Mouse (Mus musculus) heart, adult 2 months (tissue): ENCODE results near the gene Lrtm1.

Experiments used
- CTCF ChIP-seq: fragments of 200-600 bp; IDR thresholded peaks from 2 replicates; pipeline ENCODE4 v1.8.1; 2022; ENCODE audit warnings: antibody characterized with exemption, mild to moderate bottlenecking, moderate library complexity
- EP300 ChIP-seq: fragments of 200-500 bp; IDR thresholded peaks from 2 replicates; pipeline ENCODE4 v1.6.1; 2011; ENCODE audit warnings: low read depth, low read length, control low read depth; ENCODE audit not compliant: insufficient read depth

DNA sequence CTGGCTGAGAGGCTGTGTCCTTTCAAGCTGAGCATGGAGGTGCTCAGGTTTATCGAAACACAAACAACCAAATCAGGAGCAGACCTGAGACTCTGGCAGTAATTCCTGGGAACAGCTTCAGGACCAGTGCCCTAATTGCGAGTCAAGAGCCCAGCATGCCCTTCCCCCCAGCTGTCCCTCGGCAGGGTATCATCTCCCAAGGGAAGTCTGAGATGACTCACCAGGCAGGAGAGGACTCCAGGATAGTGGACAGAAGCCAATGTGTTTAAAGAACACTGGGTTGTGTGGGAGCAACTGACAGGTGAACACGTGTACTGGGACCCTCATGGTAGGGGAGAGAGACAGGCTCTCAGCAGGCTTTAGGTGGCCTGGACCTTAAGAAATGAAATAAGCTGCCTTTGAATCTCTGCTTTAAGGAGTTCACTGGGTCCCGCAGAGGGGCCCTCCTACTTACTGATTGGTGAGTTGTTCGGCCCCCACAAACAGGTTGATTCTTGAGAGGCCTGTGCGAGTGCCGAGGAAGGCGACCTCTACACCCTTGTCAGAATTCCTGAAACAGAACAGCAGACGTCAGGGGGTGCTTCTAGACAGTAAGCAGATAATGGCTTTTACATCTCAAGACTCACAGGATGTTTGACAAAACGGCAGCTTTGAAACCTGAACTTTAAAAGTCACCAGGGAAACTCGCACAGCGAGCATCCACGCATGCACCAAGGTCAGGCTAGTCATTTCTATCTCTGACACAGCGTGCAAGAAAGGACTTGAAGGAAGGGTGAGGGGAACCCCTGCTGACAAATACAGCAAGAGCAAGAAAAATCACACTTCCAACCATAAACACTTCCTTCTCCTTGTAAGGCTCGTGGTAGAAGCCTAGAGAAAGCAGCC is 34.2 kb downstream of the Lrtm1 start:
- TF ChIP-seq EP300 (no peak), CTCF (no peak)
